24 mouse cellular contexts compared by ENCODE assay signal in the genomic region with DNA sequence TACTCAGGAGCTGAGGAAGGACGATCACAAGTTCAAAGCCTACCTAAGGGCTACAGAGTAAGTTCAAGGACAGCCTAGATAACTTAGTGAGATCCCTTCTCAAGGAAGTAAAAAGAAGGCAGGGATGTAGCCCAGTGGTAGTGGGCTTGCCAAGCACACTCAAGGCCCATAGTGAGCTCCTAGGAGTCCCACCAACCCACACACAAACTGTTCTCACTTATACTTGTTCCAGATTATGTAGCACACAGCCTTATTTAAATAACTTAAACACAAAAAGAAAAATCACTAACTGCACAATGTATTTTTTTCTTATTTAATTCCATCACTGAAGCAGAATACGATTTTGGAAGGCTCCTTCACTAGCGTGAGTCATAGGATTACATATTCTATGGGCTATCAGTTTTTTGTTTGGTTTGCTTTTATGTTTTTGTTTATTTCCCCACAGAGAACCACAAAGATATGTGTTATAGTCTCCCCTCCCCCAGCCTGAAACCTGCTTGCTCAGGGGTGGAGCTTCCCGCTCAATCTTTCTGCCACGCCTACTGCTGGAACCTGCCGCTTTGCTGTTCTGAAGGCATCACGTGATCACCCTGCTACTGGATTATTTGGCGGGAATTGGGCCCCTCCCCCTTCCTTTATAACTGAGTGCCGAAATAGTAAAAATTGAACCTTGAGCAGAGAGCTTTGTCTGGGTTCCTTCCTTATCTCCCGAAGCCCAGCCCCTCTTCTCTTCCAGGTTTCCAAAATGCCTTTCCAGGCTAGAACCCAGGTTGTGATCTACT.
DNase-seq lines count a peak whose midpoint lies in the region; ATAC-seq and TF ChIP-seq lines count a peak whose summit lies in the region.
"Had no signal": no experiment of that assay in that cellular context is flagged by ENCODE, and none has a peak within 500 bp of the region (broad histone marks: within the 10 kb centered on the region; RNA-seq: fewer than 3 reads in every experiment).

No protein-coding gene starts in this region.

- no peaks in the 10 kb centered on the region for H3K9me3 ChIP-seq in liver, embryonic 13.5 days (replicated peaks)
- no peaks in the 10 kb centered on the region for H3K9me3 ChIP-seq in liver, postnatal 0 days (ENCODE audit: low read length)
- no peaks in the 10 kb centered on the region for H3K9me3 ChIP-seq in ES-E14 (ENCODE audit: control insufficient read depth, insufficient read depth, low read depth, low read length)
- H3K9me3 ChIP-seq in intestine, postnatal 0 days (ENCODE audit: control insufficient read depth), result no peaks in the 10 kb centered on the region
- H3K9me3 ChIP-seq: embryonic facial prominence, embryonic 13.5 days; forebrain, embryonic 12.5 days; G1E; heart, embryonic 15.5 days; hindbrain, embryonic 10.5 days had no signal

- no peak overlapping the region for H3K27ac ChIP-seq in liver, embryonic 13.5 days
- H3K27ac ChIP-seq in liver, postnatal 0 days (ENCODE audit: low read depth), result no peak overlapping the region
- H3K27ac ChIP-seq in ES-E14 (ENCODE audit: insufficient read depth, low read depth, low read length, poor library complexity, severe bottlenecking), result no peak overlapping the region
- H3K27ac ChIP-seq in intestine, postnatal 0 days (ENCODE audit: low read depth, low read length), result no peak overlapping the region
- H3K27ac ChIP-seq: embryonic facial prominence, embryonic 13.5 days; forebrain, embryonic 12.5 days; heart, adult 2 months; heart, embryonic 15.5 days; hindbrain, embryonic 10.5 days; hindbrain, embryonic 14.5 days had no signal

- intact Hi-C loops in heart, postnatal 14 days (cut with DNase I), result no loop called here

- ATAC-seq in frontal cortex, adult (ENCODE audit: low TSS enrichment), result peak; percentile 59; the same call in 1 of the 2 replicates
- no peak for ATAC-seq in liver, embryonic 13.5 days (ENCODE audit: low read depth)
- ATAC-seq in liver, postnatal 0 days, result no peak
- 0 out of 2 replicates have a peak, but pooled peaks have one; percentile 21 for ATAC-seq in intestine, postnatal 0 days
- no peak for ATAC-seq in megakaryocyte progenitor cell, adult 5-6 weeks (replicated peaks; ENCODE audit: poor library complexity)
- ATAC-seq: activated CD4-positive, CD25-positive, alpha-beta regulatory T cell, adult 4 months; forebrain, embryonic 16.5 days had no signal

- in situ Hi-C loops in ES-E14 (cut with MboI; ENCODE audit: low sequenced_read_pairs in 2 of 2, unreplicated experiment in 2 of 2), result no loop called here

- H3K27me3 ChIP-seq in liver, embryonic 13.5 days, result no peaks in the 10 kb centered on the region
- H3K27me3 ChIP-seq in liver, postnatal 0 days (ENCODE audit: insufficient read depth, low read length), result no peaks in the 10 kb centered on the region
- no peaks in the 10 kb centered on the region for H3K27me3 ChIP-seq in intestine, postnatal 0 days (replicated peaks; ENCODE audit: control insufficient read depth, insufficient read depth, low read length)
- H3K27me3 ChIP-seq: embryonic facial prominence, embryonic 13.5 days; forebrain, embryonic 12.5 days; heart, embryonic 15.5 days had no signal

- H3K9ac ChIP-seq in liver, embryonic 13.5 days, result no peak overlapping the region
- H3K9ac ChIP-seq in liver, postnatal 0 days (replicated peaks), result no peak overlapping the region
- H3K9ac ChIP-seq in ES-E14 (ENCODE audit: insufficient read depth, low read depth, low read length, poor library complexity, severe bottlenecking), result peak overlapping the region; percentile 56; the same call in 1 of the 2 replicates
- H3K9ac ChIP-seq in intestine, postnatal 0 days (ENCODE audit: low read depth, low read length), result no peak overlapping the region
- H3K9ac ChIP-seq: embryonic facial prominence, embryonic 13.5 days; forebrain, embryonic 12.5 days; heart, embryonic 15.5 days; hindbrain, embryonic 14.5 days had no signal

- no peak for DNase-seq in frontal cortex, postnatal 10 days (ENCODE audit: low spot score in 2 of 2)
- peak; percentile 2 for DNase-seq in liver, embryonic 13.5 days
- no peak for DNase-seq in liver, postnatal 0 days
- DNase-seq in ES-E14 (ENCODE audit: low read depth, low spot score), result no peak
- DNase-seq in heart, postnatal 14 days, result no peak
- DNase-seq: adrenal gland, postnatal 14 days; B cell, adult 2 months; cerebellum, adult 18-20 months; cerebellum, adult 9-11 months; cerebellum, postnatal 36 days; gastrocnemius, postnatal 10 days; heart, adult 2 months had no signal

- peaks cover 20% of the 10 kb centered on the region for H3K36me3 ChIP-seq in liver, embryonic 13.5 days
- H3K36me3 ChIP-seq in liver, postnatal 0 days (replicated peaks; ENCODE audit: insufficient read depth, low read length), result peaks cover 21% of the 10 kb centered on the region
- no peaks in the 10 kb centered on the region for H3K36me3 ChIP-seq in ES-E14 (ENCODE audit: control insufficient read depth, insufficient read depth, low read length, poor library complexity, severe bottlenecking)
- H3K36me3 ChIP-seq in intestine, postnatal 0 days (ENCODE audit: control insufficient read depth, insufficient read depth), result peaks cover 24% of the 10 kb centered on the region

- 72% methylated on average over 10 of the region's 10 CpGs for WGBS in liver, embryonic 13.5 days (ENCODE audit: insufficient replicate concordance)
- WGBS in liver, postnatal 0 days (ENCODE audit: insufficient replicate concordance), result 85% methylated on average over 10 of the region's 10 CpGs
- WGBS in intestine, postnatal 0 days, result 64% methylated on average over 10 of the region's 10 CpGs

- H3K4me3 ChIP-seq in liver, embryonic 13.5 days (replicated peaks), result no peak overlapping the region
- H3K4me3 ChIP-seq in liver, postnatal 0 days (ENCODE audit: low read depth, low read length), result no peak overlapping the region
- H3K4me3 ChIP-seq in ES-E14 (ENCODE audit: insufficient read depth in 1 of 2, low read depth in 1 of 2, low read length in 2 of 2, poor library complexity in 1 of 2, severe bottlenecking in 1 of 2), result no peak overlapping the region
- no peak overlapping the region for H3K4me3 ChIP-seq in intestine, postnatal 0 days (ENCODE audit: low read depth, low read length)
- H3K4me3 ChIP-seq: embryonic facial prominence, embryonic 13.5 days; forebrain, embryonic 12.5 days; heart, adult 2 months; heart, embryonic 15.5 days; hindbrain, embryonic 10.5 days had no signal

- TF ChIP-seq CTCF in liver, postnatal 0 days (IDR thresholded peaks at IDR 0.05; ENCODE audit: low read depth), result no peak
- TF ChIP-seq CTCF in intestine, postnatal 0 days (IDR thresholded peaks at IDR 0.05; ENCODE audit: low read depth), result no peak

- H3K4me2 ChIP-seq in liver, embryonic 13.5 days, result no peak overlapping the region
- H3K4me2 ChIP-seq in liver, postnatal 0 days (ENCODE audit: low read depth, low read length), result no peak overlapping the region
- no peak overlapping the region for H3K4me2 ChIP-seq in intestine, postnatal 0 days (replicated peaks; ENCODE audit: low read depth)
- H3K4me2 ChIP-seq: embryonic facial prominence, embryonic 13.5 days; forebrain, embryonic 12.5 days; heart, embryonic 11.5 days; heart, embryonic 15.5 days; hindbrain, embryonic 14.5 days had no signal

- no peak for TF ChIP-seq EP300 in liver, postnatal 0 days (IDR thresholded peaks at IDR 0.05; ENCODE audit: low read depth)

- H3K4me1 ChIP-seq in liver, embryonic 13.5 days (replicated peaks), result 0 out of 2 replicates have a peak, but pooled peaks cover 2% of the 10 kb centered on the region
- H3K4me1 ChIP-seq in liver, postnatal 0 days (ENCODE audit: insufficient read depth), result no peaks in the 10 kb centered on the region
- H3K4me1 ChIP-seq in ES-E14 (ENCODE audit: control insufficient read depth in 2 of 2, insufficient read depth in 2 of 2, low read length in 2 of 2, poor library complexity in 1 of 2), result peaks cover 2 to 5% of the 10 kb centered on the region in 2 experiments; a peak in 2 of 4 replicates
- 0 out of 2 replicates have a peak, but pooled peaks cover 6% of the 10 kb centered on the region for H3K4me1 ChIP-seq in intestine, postnatal 0 days (replicated peaks; ENCODE audit: control insufficient read depth, insufficient read depth, low read length)
- H3K4me1 ChIP-seq: embryonic facial prominence, embryonic 13.5 days; forebrain, embryonic 12.5 days; hindbrain, embryonic 10.5 days had no signal

TF ChIP-seq in ES-E14, 5 proteins besides CTCF, POLR2A, EP300 and RAD21:
- TF ChIP-seq HCFC1 (IDR thresholded peaks at IDR 0.05; ENCODE audit: borderline replicate concordance, insufficient read depth, low read length) (no peak), ZC3H11A (IDR thresholded peaks at IDR 0.05; ENCODE audit: borderline replicate concordance, low read depth, low read length) (no peak), MAFK (IDR thresholded peaks at IDR 0.05; ENCODE audit: insufficient read depth, low read depth, low read length) (no peak), ZNF384 (IDR thresholded peaks at IDR 0.05; ENCODE audit: low read depth, low read length) (no peak), CHD2 (IDR thresholded peaks at IDR 0.05; ENCODE audit: low read depth, low read length) (no peak)

Comparison
In these comparisons a context has a peak if more than half of its experiments do, and no peak if none do; other contexts are left out.
1. ATAC-seq: peak in frontal cortex, adult (single experiment) and intestine, postnatal 0 days (single experiment); none in liver, embryonic 13.5 days (single experiment), liver, postnatal 0 days (single experiment) and megakaryocyte progenitor cell, adult 5-6 weeks (single experiment).